Mouse (Mus musculus): Measurements from ENCODE around the gene Lpar1.
A peak's percentile ranks its signal among the peaks of the same experiment; 100 is the strongest.

The Lpar1 gene

GRCm38 (mm10) chr4:58553631-58554358, at the start of gene Lpar1:
Lpar1 (minus strand) TSS chr4:58553898.
- peak; percentile 22 for DNase-seq (ENCODE audit: low spot score)

- DNase-seq (ENCODE audit: low spot score): no peak
Measured at GRCm38 (mm10) chr4:58585942-58586341, 32.2 kb upstream of the Lpar1 start.

DNA sequence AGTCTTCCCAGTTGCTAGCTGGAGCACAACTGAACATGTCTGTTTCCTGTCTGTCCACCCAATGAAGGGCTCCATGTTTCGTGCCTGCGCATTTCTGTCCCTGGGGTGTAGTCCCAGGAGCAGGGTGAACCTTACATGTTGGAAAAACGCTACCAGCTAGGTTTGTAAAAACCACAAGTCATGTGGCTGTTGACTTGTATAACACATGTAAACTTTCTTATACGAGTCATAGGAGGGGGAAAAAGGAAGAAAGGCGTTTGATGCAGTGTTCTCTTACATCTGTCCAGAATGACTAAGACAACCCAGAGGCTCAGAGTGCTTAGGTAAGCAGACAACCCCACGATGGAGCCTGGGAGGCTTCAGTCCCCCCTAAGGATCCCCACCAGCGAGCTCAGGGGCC, 27.5 kb upstream of the Lpar1 start:
- no peak for DNase-seq (ENCODE audit: low spot score)

GRCm38 (mm10) chr4:58580516-58580915, 26.8 kb upstream of the Lpar1 start:
- DNase-seq (ENCODE audit: low spot score): no peak

GRCm38 (mm10) chr4:58580098-58580497, 26.4 kb upstream of the Lpar1 start:
- no peak for DNase-seq (ENCODE audit: low spot score)

DNA sequence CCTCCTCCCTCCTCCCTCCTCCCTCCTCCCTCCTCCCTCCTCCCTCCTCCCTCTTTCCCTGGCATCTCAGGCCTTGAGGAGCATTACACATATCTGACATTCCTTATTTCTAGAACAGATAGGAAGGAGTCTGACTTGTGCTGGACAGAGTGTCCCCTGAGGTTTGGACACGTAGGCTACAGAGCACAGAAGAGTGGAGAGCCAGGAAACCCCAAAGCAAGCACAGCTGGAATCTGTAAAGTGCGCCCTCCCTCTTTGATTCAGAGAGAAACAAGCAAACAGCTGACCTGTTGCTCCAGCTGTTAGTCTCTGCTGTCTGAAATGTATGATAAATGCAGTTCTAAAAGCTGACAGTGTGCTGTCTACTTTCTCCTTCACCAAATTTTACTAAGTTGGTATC, 24.8 kb upstream of the Lpar1 start:
- no peak for DNase-seq (ENCODE audit: low spot score)

DNA sequence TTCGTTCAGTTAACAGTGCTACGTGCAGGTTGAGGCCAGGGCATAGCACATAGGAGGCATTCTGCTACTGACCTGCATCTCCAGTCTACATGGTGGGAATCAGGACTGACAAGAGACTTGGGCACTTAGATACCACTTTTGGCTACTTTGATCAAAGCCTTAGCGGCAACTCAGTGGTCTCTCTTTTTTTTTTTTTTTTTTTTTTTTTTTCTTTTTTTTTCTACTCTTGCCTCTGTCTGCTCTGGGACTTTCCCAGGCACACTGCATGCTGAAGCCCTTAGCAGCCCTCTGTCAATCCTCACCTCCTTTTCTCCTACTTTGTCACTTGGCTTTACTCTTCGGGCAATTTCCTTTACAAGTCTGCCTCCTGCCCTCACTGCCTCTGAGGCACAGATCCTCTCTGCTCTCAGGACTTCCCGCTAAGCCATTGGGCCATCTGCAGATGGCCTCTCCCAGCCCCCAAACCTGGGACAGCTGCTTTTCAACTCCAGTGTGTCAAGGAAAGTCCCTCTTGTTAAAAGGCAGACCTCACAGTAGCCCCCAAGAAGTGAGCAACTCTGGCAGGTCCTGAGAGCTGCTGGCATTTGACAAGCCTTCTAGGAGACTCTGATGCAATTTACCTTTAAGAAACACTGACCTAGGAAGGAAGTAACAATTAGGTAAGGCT, 23.8 kb upstream of the Lpar1 start:
- DNase-seq (ENCODE audit: low spot score): no peak

DNA sequence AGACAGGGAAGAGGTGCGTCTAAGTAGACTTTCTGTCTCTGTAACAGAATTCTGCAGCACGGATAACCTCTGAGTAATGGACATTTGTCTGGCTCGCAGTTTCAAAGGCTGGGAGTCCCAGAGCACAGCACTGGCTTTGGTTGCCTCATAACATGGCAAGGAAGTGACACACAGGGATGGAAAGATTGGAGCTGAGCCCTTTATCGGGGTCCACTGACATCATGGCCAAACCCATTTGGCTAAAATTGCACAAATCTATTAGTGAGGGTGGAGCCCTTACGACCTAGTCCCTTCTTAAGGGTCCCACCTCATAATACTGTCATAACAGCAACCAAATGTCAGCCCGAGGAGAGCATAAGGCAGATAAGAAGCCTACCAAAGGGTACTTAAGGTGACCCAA, 22.1 kb upstream of the Lpar1 start:
- DNase-seq (ENCODE audit: low spot score): no peak

DNA sequence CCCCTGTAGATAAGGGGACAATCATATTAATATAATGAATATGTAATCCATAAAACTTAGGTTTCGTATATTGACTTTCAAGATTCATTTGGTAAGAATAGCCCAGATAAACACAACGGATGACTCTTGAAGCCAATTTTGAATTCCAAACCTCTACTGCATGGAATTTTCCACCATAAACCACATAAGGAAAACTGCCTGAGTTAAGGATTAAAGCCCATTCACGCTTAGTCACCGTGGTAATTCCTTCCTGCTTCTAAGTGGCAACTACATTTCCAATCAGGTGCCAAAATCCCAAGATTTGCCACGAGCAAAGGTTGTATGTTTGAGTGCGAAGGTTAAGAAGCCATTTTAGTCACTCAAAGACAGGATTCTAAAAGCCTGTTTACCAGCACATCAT, 20.3 kb upstream of the Lpar1 start:
- DNase-seq (ENCODE audit: low spot score): no peak

DNA sequence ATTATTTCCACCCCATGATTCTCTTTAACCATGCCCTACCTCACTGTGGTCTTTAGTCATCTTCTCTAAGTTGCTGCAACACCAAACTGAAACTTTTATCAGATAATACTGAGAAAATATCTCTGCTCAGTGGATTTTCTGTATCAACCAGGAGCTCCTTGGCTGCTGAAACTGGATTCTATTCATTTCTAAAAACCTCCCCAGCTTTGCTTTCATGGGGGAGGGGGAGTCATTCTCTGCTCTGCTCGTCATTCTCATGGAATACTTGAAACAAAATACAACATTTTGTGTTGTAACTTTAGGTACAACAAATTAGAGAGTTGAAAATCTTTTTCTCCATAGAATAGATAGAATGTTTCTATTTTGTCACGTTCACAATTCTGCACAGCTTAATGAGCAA, 18.7 kb upstream of the Lpar1 start:
- DNase-seq (ENCODE audit: low spot score): no peak

DNA sequence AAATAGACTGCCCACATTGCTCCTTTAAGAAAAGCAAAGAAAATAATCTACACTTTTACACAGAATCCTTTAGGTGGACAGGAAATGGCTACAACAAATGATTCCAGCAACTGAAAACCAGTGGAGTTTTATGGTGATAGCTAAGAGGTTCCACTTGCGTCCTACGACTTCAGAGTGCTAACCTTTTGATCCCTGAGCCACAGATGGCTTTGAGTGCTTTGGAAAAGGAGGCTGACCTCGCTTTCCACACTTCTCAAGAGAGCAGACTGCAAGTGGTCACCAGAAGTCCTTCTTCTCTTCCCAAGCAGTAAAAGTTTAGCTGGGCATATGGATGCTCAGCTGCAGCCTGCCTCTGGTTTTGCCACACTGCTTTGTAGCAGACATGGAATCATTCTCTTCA, 18.0 kb upstream of the Lpar1 start:
- no peak for DNase-seq (ENCODE audit: low spot score)

GRCm38 (mm10) chr4:58571232-58571631, 17.5 kb upstream of the Lpar1 start:
- no peak for DNase-seq (ENCODE audit: low spot score)

GRCm38 (mm10) chr4:58568486-58568885, 14.8 kb upstream of the Lpar1 start:
- DNase-seq (ENCODE audit: low spot score): no peak

- DNase-seq (ENCODE audit: low spot score): no peak
Measured at GRCm38 (mm10) chr4:58562776-58563175, 9.1 kb upstream of the Lpar1 start.

GRCm38 (mm10) chr4:58557001-58557400, 3.3 kb upstream of the Lpar1 start:
- no peak for DNase-seq (ENCODE audit: low spot score)

GRCm38 (mm10) chr4:58554359-58554838, 701 bp upstream of the Lpar1 start:
- no peak for DNase-seq (ENCODE audit: low spot score)

DNA sequence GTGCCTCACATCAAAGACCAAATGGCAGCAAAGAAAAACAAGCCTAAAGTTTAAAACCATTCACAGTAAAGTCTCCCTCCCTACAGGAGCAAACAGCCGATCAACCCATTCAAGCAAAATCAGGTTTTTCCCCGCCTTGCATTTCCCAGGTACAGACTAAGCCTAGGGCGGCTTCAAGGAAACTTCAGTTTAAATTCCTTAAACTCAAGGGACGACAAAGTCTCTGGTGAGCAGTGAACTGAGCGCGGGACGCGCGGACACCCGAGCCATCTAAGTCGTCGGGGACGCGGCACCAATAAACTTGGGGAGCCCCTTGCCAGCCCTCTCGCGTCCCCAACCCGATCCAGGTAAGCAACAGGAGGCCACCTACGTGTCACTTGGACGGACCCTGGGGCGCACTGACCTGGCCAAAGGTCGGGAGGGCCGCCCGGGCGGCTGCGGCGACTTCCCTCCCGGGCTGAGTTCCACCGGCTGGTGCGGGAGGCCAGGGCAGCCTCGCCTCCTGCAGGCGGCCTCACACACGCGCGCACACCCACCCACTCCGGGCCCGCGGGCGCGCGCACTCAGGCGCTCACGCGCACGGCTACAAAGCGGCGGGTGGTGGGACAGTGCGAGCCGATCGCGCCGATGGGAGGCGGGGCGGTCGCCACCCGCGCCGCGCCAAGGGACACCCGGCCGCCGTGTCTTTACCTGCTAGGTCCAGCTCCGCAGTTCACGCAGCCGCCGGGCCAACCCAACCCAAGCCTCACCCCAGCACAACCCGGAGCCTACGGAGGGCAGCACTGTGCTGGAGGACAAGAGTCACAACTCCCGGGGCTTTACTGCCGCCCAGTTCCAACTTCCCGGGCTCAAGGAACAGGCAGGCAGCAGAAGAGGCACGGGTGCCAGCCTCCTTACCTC, 717 bp downstream of the Lpar1 start:
- DNase-seq (ENCODE audit: low spot score): peak; percentile 78

- DNase-seq (ENCODE audit: low spot score): no peak
Measured at GRCm38 (mm10) chr4:58552229-58552628, 1.5 kb downstream of the Lpar1 start.

DNA sequence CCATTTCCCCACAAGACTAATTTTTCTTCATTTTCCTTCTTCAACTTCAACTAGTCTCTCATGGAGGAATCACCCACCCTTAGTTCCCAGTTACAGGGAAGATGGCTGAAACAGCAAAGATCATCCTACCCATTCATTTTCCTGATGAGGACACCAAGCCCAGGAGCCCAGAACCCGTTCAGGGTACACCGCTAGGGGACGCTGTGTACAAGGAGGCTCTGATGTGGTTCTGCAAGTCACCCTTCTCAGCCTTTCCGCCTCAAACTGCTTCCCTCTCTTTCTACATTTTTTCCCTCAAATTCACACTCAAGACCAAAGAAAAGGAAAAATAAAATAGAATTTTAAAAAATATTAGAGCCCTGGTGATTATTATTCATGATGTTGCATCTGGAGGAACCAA, 1.9 kb downstream of the Lpar1 start:
- DNase-seq (ENCODE audit: low spot score): peak; percentile 71

- DNase-seq (ENCODE audit: low spot score): no peak
Measured at GRCm38 (mm10) chr4:58547725-58548124, 6.0 kb downstream of the Lpar1 start.

GRCm38 (mm10) chr4:58547273-58547565, 6.5 kb downstream of the Lpar1 start:
- no peak for DNase-seq (ENCODE audit: low spot score)

- no peak for DNase-seq (ENCODE audit: low spot score)
Measured at GRCm38 (mm10) chr4:58546441-58547272, 7.0 kb downstream of the Lpar1 start.

Data from ovary, postnatal 36 days (tissue).